Mouse (Mus musculus) brain, embryonic 14.5 days (tissue): ENCODE results near the gene Ciao2a. TPM values are rescaled to one million over a fixed set of nuclear protein-coding genes. Genes with fewer than 3 reads are reported as not detected.

ENCODE experiments used
- DNase-seq: peaks from one replicate; pipeline ENCODE4 v3.0.0-alpha.2; 2011; ENCODE audit warnings: low read depth
- CTCF ChIP-seq: fragments of 200-500 bp; IDR thresholded peaks from 2 replicates; pipeline ENCODE4 v1.5.1; 2012; ENCODE audit warnings: inconsistent platforms, mild to moderate bottlenecking, moderate library complexity, borderline replicate concordance; ENCODE audit not compliant: insufficient read depth, insufficient read length; ENCODE audit errors: extremely low read depth
- POLR2A ChIP-seq: fragments of 200-500 bp; IDR thresholded peaks from 2 replicates; pipeline ENCODE4 v1.6.1; 2012; ENCODE audit warnings: mild to moderate bottlenecking, inconsistent platforms, borderline replicate concordance; ENCODE audit not compliant: poor library complexity, insufficient read depth, insufficient read length, severe bottlenecking; ENCODE audit errors: extremely low read depth
- polyA plus RNA-seq: library from polyadenylated mRNA; depleted of rRNA; stranded (reverse); fragments of >200 nt; gene quantifications from 2 replicates; pipeline ENCODE4 v1.2.3, GENCODE M21; 2012

Ciao2a gene
- polyA plus RNA-seq, 1 experiment, result 36.3 TPM

DNA sequence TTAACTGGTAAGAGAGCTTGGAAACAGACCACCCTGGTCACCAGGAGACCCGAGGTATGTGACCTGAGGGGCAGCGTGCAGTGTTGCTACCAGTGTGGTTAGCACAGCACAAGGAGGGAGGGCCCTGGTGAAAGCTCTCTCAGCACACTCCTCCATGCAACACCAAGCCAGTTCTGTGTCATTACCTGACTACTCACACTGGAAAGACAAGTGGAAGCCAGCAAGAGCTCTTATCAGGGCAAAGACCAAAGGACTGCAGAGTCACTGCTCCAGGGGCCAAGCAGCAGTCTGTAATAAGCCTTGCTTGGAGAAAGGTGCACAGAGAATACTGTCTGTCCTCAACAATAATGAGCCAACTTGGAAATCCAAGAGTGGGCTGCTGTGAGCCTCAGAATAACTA is 33.7 kb upstream of the Ciao2a start:
- DNase-seq, result no peak
- TF ChIP-seq CTCF, result no peak
- TF ChIP-seq POLR2A, result no peak

DNA sequence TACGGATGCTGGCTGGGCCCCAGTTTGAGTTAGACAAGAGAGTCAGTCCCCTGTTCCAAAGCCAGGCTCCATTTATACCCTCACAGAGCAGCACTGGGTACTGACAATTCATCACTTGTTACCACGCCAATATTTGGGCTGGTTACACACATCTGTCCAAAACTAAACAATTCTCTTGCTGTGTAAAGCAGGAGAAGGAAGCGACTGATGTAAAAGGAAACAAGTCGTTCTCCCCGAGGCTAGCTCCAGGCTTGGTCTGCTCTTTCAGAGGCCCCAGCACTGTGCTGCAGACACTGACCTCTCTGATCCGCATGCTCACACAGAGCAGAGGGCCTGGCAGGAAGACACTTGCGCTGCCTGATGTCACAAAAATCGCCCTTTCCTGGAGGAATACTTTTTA is 24.8 kb upstream of the Ciao2a start:
- DNase-seq, result no peak

DNA sequence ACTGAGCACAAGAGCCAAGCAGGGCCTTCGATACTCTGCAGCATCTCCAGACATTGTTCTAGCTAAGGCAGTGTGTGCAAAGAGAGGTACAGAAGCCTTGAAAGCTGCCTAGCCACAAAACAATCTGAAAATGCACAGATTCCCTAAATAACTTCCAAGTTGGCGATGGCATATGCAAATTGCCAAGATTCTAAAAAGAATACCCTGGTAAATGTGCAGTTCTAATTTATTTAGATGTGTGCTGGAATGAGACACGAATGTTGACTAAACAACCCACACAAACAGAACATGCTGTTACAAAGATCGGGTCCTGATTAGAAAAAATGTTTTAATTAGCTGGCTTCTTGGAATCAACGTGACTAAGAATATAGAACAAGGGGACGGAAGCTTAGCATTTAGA is 23.7 kb upstream of the Ciao2a start:
- DNase-seq, result no peak
- TF ChIP-seq POLR2A, result no peak
- TF ChIP-seq CTCF, result no peak

More for the DNA sequence above, 24.8 kb upstream of the Ciao2a start:
- no peak for TF ChIP-seq POLR2A
- TF ChIP-seq CTCF, result no peak

DNA sequence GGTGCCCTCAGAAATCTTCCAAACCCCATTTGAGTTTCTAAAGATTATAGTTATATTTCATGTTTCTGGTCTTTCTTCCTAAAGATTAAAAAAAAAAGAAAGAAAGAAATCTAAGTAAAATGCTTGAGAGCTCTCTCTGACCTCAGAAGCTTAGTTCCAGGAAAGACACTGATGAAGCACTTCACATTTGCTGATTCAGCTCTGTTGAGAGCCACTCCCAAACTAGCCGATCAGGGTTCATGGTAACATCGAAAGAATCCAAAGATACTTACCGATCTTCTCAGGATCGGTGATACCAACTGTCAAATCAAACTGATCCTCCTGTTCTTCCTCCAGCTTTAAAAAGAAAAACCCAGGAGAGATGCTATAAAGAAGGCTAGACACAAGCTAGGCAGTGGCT is 21.8 kb upstream of the Ciao2a start:
- TF ChIP-seq POLR2A (no peak), CTCF (no peak)
- no peak for DNase-seq

- TF ChIP-seq POLR2A, result no peak
- no peak for TF ChIP-seq CTCF
- DNase-seq, result no peak
Observed at GRCm38 (mm10) chr9:66105168-66105567, 21.2 kb upstream of the Ciao2a start.

DNA sequence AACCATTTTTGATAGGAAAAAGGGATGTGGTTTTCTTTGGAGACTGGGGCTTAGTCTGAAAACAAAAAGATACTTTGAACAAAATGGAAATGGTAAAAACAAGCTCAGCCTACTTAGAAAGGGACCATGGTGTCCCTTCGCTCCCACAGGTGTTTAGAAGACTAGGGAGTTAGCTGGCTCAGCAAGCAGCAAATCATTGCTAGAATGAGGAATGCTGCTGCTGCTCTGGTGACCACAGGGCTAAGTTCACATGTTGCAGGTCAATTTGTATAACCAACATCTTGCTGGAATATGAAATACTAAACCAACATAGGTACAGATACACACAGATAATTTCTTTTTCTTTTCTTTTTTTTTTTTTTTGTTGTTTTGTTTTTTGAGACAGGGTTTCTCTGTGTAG is 16.8 kb upstream of the Ciao2a start:
- no peak for DNase-seq
- TF ChIP-seq CTCF, result no peak
- TF ChIP-seq POLR2A, result no peak

GRCm38 (mm10) chr9:66110126-66110525 is 16.3 kb upstream of the Ciao2a start:
- TF ChIP-seq CTCF (no peak), POLR2A (no peak)
- no peak for DNase-seq

DNA sequence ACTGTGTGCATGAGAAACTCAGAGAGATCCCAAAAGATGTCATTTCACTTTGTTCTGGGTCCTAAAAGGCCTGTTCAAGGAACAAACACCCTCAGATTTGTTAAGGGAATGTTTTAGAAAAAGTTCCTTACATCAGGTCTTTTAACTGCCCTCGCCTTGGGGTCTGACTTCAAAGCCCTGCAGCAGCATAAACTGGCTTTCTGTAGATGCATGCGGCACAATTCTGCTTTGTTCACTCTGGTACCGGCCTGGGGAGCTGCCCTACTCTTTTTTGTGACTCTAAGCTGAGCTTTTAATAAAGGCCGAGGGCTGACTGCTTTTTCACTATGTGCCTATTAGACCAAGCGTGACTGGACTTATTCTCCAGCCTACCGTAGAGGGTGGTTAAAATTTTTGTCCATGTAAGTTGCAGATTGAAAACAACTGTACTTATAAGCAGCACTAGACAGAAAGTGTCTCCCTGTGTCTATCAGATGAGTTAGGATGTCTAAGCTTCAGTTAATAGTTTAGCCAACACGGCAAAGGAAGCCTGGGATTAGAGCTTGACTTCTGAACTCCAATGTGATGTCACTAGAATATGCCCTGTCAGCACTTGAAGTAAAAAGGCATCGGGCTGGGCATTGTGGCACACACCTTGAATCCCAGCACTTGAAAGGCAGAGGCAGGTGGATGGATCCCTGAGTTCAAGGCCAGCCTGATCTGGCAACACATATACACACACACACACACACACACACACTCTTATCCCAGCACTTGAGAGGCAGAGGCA is 15.6 kb upstream of the Ciao2a start:
- TF ChIP-seq POLR2A, result no peak
- no peak for TF ChIP-seq CTCF
- DNase-seq, result peak; percentile 73

GRCm38 (mm10) chr9:66114341-66114740 is 12.1 kb upstream of the Ciao2a start:
- TF ChIP-seq CTCF (no peak), POLR2A (no peak)
- no peak for DNase-seq

DNA sequence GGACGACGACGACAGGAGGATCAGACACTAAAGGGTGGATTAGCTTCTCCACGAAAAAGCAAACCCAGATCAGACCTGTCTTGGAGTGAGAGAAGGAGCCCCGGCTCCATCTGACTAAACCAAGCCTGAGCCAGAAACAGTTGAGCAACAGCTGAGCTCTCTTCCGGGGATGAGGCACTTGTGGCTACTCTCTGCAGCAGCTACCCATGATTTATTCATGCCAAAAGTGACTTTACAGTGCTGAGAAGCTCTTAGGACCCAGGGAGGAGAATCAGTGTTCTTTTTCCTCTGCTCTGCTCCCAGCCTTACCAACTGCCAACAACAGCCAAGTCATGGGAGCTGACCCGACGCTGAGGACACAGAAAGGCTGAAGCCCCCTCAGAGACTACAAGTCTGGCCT is 9.5 kb upstream of the Ciao2a start:
- DNase-seq, result peak; percentile 24
- TF ChIP-seq POLR2A, result no peak
- no peak for TF ChIP-seq CTCF

- TF ChIP-seq POLR2A, result no peak
- no peak for TF ChIP-seq CTCF
- no peak for DNase-seq
Observed at GRCm38 (mm10) chr9:66119498-66119897, 6.9 kb upstream of the Ciao2a start.

DNA sequence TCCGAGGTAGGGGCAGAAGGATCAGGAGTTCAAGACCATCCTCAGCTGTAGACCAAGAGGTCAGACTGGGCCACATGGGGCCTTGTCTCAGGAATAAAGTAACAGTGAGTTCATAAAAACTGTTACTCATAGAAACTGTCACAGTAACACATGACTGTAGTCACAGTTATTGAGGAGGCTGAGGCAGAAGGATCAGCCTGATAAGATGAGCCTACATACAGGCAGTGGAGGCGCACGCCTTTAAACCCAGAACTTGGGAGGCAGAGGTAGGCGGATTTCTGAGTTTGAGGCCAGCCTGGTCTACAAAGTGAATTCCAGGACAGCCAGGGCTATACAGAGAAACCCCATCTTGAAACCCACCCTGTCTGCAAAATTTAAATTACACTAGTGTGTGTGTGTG is 6.3 kb upstream of the Ciao2a start:
- TF ChIP-seq POLR2A (no peak), CTCF (no peak)

More for the DNA sequence above, 6.3 kb upstream of the Ciao2a start:
- no peak for DNase-seq
